Mouse (Mus musculus): Measurements from ENCODE around the gene Kat7.

- TF ChIP-seq CTCF (IDR thresholded peaks at IDR 0.05), result peak; percentile 50
- TF ChIP-seq EP300 (IDR thresholded peaks at IDR 0.05), result no peak
These were observed 24.5 kb upstream of the Kat7 start for GRCm38 (mm10) chr11:95334448-95335060.

Data from lung, postnatal 0 days (tissue).